Mouse (Mus musculus) small intestine, adult 2 months (tissue): ENCODE results near the gene Efna1.

Experiments used
- CTCF ChIP-seq: fragments of 200-500 bp; IDR thresholded peaks from 2 replicates; pipeline ENCODE4 v1.5.1; 2012; ENCODE audit warnings: low read depth, mild to moderate bottlenecking, control low read depth, inconsistent platforms, low read length, moderate library complexity, mixed read lengths; ENCODE audit not compliant: insufficient replicate concordance, insufficient read length; ENCODE audit errors: extremely low read depth
- POLR2A ChIP-seq: fragments of 200-500 bp; IDR thresholded peaks from 2 replicates; pipeline ENCODE4 v1.6.1; 2012; ENCODE audit warnings: low read depth, mild to moderate bottlenecking, control low read depth, inconsistent platforms, low read length, moderate library complexity

GRCm38 (mm10) chr3:89246261-89247100 is 34.5 kb downstream of the Efna1 start, which contains the start of gene Trim46:
- TF ChIP-seq POLR2A (0 out of 2 replicates have a peak, but pooled peaks have one; percentile 28), CTCF (peak; percentile 91)
